Mouse (Mus musculus) forebrain, embryonic 10.5 days (tissue): ENCODE data around the gene Csmd2. TPM values are rescaled to one million over a fixed set of nuclear protein-coding genes. Genes with fewer than 3 reads are reported as not detected.

Source experiments
- DNase-seq: peaks from one replicate; pipeline ENCODE4 v3.0.0-alpha.2; 2017; ENCODE audit warnings: low spot score; ENCODE audit errors: extremely low spot score
- H3K27ac ChIP-seq: fragments of 300-500 bp; sonication (generic); 2 replicates; pipeline ENCODE4 v1.5.1; 2016; ENCODE audit warnings: mild to moderate bottlenecking
- H3K27me3 ChIP-seq: fragments of 300-500 bp; sonication (generic); 2 replicates; pipeline ENCODE4 v1.6.1; 2016; ENCODE audit warnings: mild to moderate bottlenecking; ENCODE audit not compliant: poor library complexity, severe bottlenecking
- H3K36me3 ChIP-seq: fragments of 300-500 bp; sonication (generic); replicated peaks from 2 replicates; pipeline ENCODE4 v1.6.1; 2016; ENCODE audit warnings: mild to moderate bottlenecking, moderate library complexity
- H3K4me1 ChIP-seq: fragments of 300-500 bp; sonication (generic); 2 replicates; pipeline ENCODE4 v1.6.1; 2016
- H3K4me3 ChIP-seq: fragments of 300-500 bp; sonication (generic); 2 replicates; pipeline ENCODE4 v1.5.1; 2016; ENCODE audit warnings: mild to moderate bottlenecking, moderate library complexity
- H3K9me3 ChIP-seq: fragments of 300-500 bp; sonication (generic); 2 replicates; pipeline ENCODE4 v1.6.1; 2016; ENCODE audit warnings: mild to moderate bottlenecking, moderate library complexity
- whole genome bisulfite sequencing: fragments of 180-500 bp; shearing (Covaris S2); methylation state at CpG from one replicate; pipeline ENCODE4 v1.1.7; 2016; 5-methylcytosine and 5-hydroxymethylcytosine counted together
- polyA plus RNA-seq: library from polyadenylated mRNA; unstranded; fragments of >200 nt; fragmentation: Nextera tagmentation; extraction: Ambion mirVana; gene quantifications from 2 replicates; pipeline ENCODE4 v1.2.1, GENCODE M21; 2016

Gene Csmd2
- polyA plus RNA-seq, 1 experiment from 2014 or later = 0.40 TPM

- no peaks in the 10 kb centered on the region for H3K9me3 ChIP-seq
- peaks cover 5% of the 10 kb centered on the region; the same call in 1 of the 2 replicates for H3K4me1 ChIP-seq
- H3K4me3 ChIP-seq = no peak overlapping the region
- H3K27ac ChIP-seq = no peak overlapping the region
- 84% methylated on average over 11 of the region's 11 CpGs for WGBS
- no peaks in the 10 kb centered on the region for H3K27me3 ChIP-seq
- no peaks in the 10 kb centered on the region for H3K36me3 ChIP-seq
- DNase-seq = no peak
These were observed 145.4 kb downstream of the Csmd2 start for GRCm38 (mm10) chr4:128132876-128133646.

- H3K36me3 ChIP-seq = no peaks in the 10 kb centered on the region
- H3K27ac ChIP-seq = no peak overlapping the region
- no peaks in the 10 kb centered on the region for H3K27me3 ChIP-seq
- H3K9me3 ChIP-seq = no peaks in the 10 kb centered on the region
- no peak for DNase-seq
- no peak overlapping the region for H3K4me3 ChIP-seq
- H3K4me1 ChIP-seq = peaks cover 5% of the 10 kb centered on the region; the same call in 1 of the 2 replicates
- WGBS = 92% methylated on average over 11 of the region's 11 CpGs
These were observed 146.8 kb downstream of the Csmd2 start for GRCm38 (mm10) chr4:128134348-128134994.

- WGBS = 88% methylated on average over 12 of the region's 12 CpGs
- no peaks in the 10 kb centered on the region for H3K9me3 ChIP-seq
- no peaks in the 10 kb centered on the region for H3K36me3 ChIP-seq
- no peak for DNase-seq
- no peaks in the 10 kb centered on the region for H3K27me3 ChIP-seq
- H3K4me1 ChIP-seq = no peaks in the 10 kb centered on the region
- H3K27ac ChIP-seq = no peak overlapping the region
- H3K4me3 ChIP-seq = no peak overlapping the region
These were observed 147.5 kb downstream of the Csmd2 start for GRCm38 (mm10) chr4:128135014-128135622.

GRCm38 (mm10) chr4:128139991-128140390 lies 152.3 kb downstream of the Csmd2 start:
- Histone ChIP-seq H3K36me3 (no peaks in the 10 kb centered on the region), H3K9me3 (no peaks in the 10 kb centered on the region), H3K4me1 (no peaks in the 10 kb centered on the region), H3K27ac (no peak overlapping the region), H3K27me3 (no peaks in the 10 kb centered on the region), H3K4me3 (no peak overlapping the region)
- no peak for DNase-seq
- WGBS = 34% methylated on average over 2 of the region's 2 CpGs

GRCm38 (mm10) chr4:128141161-128142101 lies 153.8 kb downstream of the Csmd2 start:
- H3K27ac ChIP-seq = no peak overlapping the region
- no peaks in the 10 kb centered on the region for H3K27me3 ChIP-seq
- WGBS = 75% methylated on average over 10 of the region's 10 CpGs

GRCm38 (mm10) chr4:128142279-128142678 lies 154.6 kb downstream of the Csmd2 start:
- no peak overlapping the region for H3K27ac ChIP-seq
- WGBS = 87% methylated on average over 3 of the region's 3 CpGs

More at GRCm38 (mm10) chr4:128141161-128142101, 153.8 kb downstream of the Csmd2 start:
- Histone ChIP-seq H3K4me3 (no peak overlapping the region), H3K36me3 (no peaks in the 10 kb centered on the region), H3K4me1 (no peaks in the 10 kb centered on the region), H3K9me3 (no peaks in the 10 kb centered on the region)
- DNase-seq = no peak

GRCm38 (mm10) chr4:128143147-128143546 lies 155.5 kb downstream of the Csmd2 start:
- DNase-seq = no peak
- Histone ChIP-seq H3K27ac (no peak overlapping the region), H3K4me1 (no peaks in the 10 kb centered on the region), H3K36me3 (no peaks in the 10 kb centered on the region), H3K27me3 (no peaks in the 10 kb centered on the region), H3K4me3 (no peak overlapping the region), H3K9me3 (no peaks in the 10 kb centered on the region)
- WGBS = 86% methylated on average over 3 of the region's 3 CpGs

More at GRCm38 (mm10) chr4:128142279-128142678, 154.6 kb downstream of the Csmd2 start:
- Histone ChIP-seq H3K27me3 (no peaks in the 10 kb centered on the region), H3K4me3 (no peak overlapping the region), H3K4me1 (no peaks in the 10 kb centered on the region), H3K9me3 (no peaks in the 10 kb centered on the region), H3K36me3 (no peaks in the 10 kb centered on the region)
- DNase-seq = no peak

GRCm38 (mm10) chr4:128149524-128149923 lies 161.9 kb downstream of the Csmd2 start:
- H3K9me3 ChIP-seq = no peaks in the 10 kb centered on the region
- H3K36me3 ChIP-seq = no peaks in the 10 kb centered on the region
- H3K4me3 ChIP-seq = no peak overlapping the region
- 92% methylated on average over 4 of the region's 4 CpGs for WGBS
- H3K27ac ChIP-seq = no peak overlapping the region
- no peak for DNase-seq
- H3K4me1 ChIP-seq = peaks cover 1% of the 10 kb centered on the region
- no peaks in the 10 kb centered on the region for H3K27me3 ChIP-seq

- Histone ChIP-seq H3K27me3 (no peaks in the 10 kb centered on the region), H3K36me3 (no peaks in the 10 kb centered on the region), H3K4me3 (no peak overlapping the region), H3K4me1 (peaks cover 12% of the 10 kb centered on the region), H3K27ac (no peak overlapping the region), H3K9me3 (no peaks in the 10 kb centered on the region)
- 71% methylated on average over 3 of the region's 3 CpGs for WGBS
- no peak for DNase-seq
These were observed 164.4 kb downstream of the Csmd2 start for GRCm38 (mm10) chr4:128152066-128152465.

GRCm38 (mm10) chr4:128153144-128153543 lies 165.5 kb downstream of the Csmd2 start:
- Histone ChIP-seq H3K4me3 (no peak overlapping the region), H3K27ac (no peak overlapping the region), H3K4me1 (peaks cover 12% of the 10 kb centered on the region), H3K9me3 (no peaks in the 10 kb centered on the region), H3K27me3 (no peaks in the 10 kb centered on the region), H3K36me3 (no peaks in the 10 kb centered on the region)
- 92% methylated on average over 4 of the region's 4 CpGs for WGBS
- no peak for DNase-seq

GRCm38 (mm10) chr4:128155226-128155625 lies 167.6 kb downstream of the Csmd2 start:
- no peaks in the 10 kb centered on the region for H3K9me3 ChIP-seq
- no peak overlapping the region for H3K4me3 ChIP-seq
- no peaks in the 10 kb centered on the region for H3K36me3 ChIP-seq
- H3K27ac ChIP-seq = 0 out of 2 replicates have a peak overlapping the region, but pooled peaks have one; percentile 26
- peak; percentile 23 for DNase-seq
- WGBS = 18% methylated on average over 3 of the region's 3 CpGs
- H3K27me3 ChIP-seq = no peaks in the 10 kb centered on the region
- peaks cover 12% of the 10 kb centered on the region for H3K4me1 ChIP-seq

- peaks cover 14% of the 10 kb centered on the region for H3K4me1 ChIP-seq
- DNase-seq = no peak
- no peak overlapping the region for H3K27ac ChIP-seq
- no peaks in the 10 kb centered on the region for H3K27me3 ChIP-seq
- no peaks in the 10 kb centered on the region for H3K9me3 ChIP-seq
- WGBS = 79% methylated on average over 2 of the region's 2 CpGs
- no peak overlapping the region for H3K4me3 ChIP-seq
- H3K36me3 ChIP-seq = no peaks in the 10 kb centered on the region
These were observed 173.0 kb downstream of the Csmd2 start for GRCm38 (mm10) chr4:128160656-128161055.
